Mouse (Mus musculus): ENCODE results near the gene Gse1. TPM values are rescaled to one million over a fixed set of nuclear protein-coding genes. Genes with fewer than 3 reads are reported as not detected.

The Gse1 gene
- polyA plus RNA-seq, 1 experiment from 2014 or later, result 10.6 TPM

- H3K4me3 ChIP-seq, result no peak overlapping the region
- no peak overlapping the region for H3K4me2 ChIP-seq (replicated peaks)
- no peak overlapping the region for H3K9ac ChIP-seq
- H3K36me3 ChIP-seq, result no peaks in the 10 kb centered on the region
- no peaks in the 10 kb centered on the region for H3K9me3 ChIP-seq
- no peak for ATAC-seq (ENCODE audit: insufficient number of reproducible peaks, insufficient read depth, low FRiP score, low TSS enrichment)
- 74% methylated on average over 5 of the region's 5 CpGs for WGBS
- no peak overlapping the region for H3K27ac ChIP-seq
- H3K27me3 ChIP-seq, result no peaks in the 10 kb centered on the region; the same call in 1 of the 2 replicates
- H3K4me1 ChIP-seq, result peaks cover 53% of the 10 kb centered on the region
Measured at GRCm38 (mm10) chr8:120213939-120214338, 14.3 kb upstream of the Gse1 start.

GRCm38 (mm10) chr8:120215416-120216141 is 12.7 kb upstream of the Gse1 start:
- Histone ChIP-seq H3K4me1 (peaks cover 50% of the 10 kb centered on the region), H3K9me3 (no peaks in the 10 kb centered on the region), H3K27ac (peak overlapping the region; percentile 69), H3K36me3 (no peaks in the 10 kb centered on the region), H3K4me3 (no peak overlapping the region), H3K9ac (0 out of 2 replicates have a peak overlapping the region, but pooled peaks have one; percentile 8), H3K27me3 (no peaks in the 10 kb centered on the region; the same call in 1 of the 2 replicates), H3K4me2 (replicated peaks) (no peak overlapping the region)
- WGBS, result 38% methylated on average over 7 of the region's 7 CpGs
- no peak for ATAC-seq (ENCODE audit: insufficient number of reproducible peaks, insufficient read depth, low FRiP score, low TSS enrichment)

- H3K4me1 ChIP-seq, result peaks cover 39% of the 10 kb centered on the region
- H3K4me2 ChIP-seq (replicated peaks), result peak overlapping the region; percentile 10
- no peaks in the 10 kb centered on the region for H3K36me3 ChIP-seq
- no peak overlapping the region for H3K4me3 ChIP-seq
- no peaks in the 10 kb centered on the region for H3K9me3 ChIP-seq
- H3K27me3 ChIP-seq, result no peaks in the 10 kb centered on the region; the same call in 1 of the 2 replicates
- 13% methylated on average over 13 of the region's 13 CpGs for WGBS
- peak overlapping the region; percentile 84 for H3K27ac ChIP-seq
- H3K9ac ChIP-seq, result no peak overlapping the region
- peak; percentile 85 for ATAC-seq (ENCODE audit: insufficient number of reproducible peaks, insufficient read depth, low FRiP score, low TSS enrichment)
Measured at GRCm38 (mm10) chr8:120216855-120217830, 11.1 kb upstream of the Gse1 start.

GRCm38 (mm10) chr8:120222548-120222947 is 5.7 kb upstream of the Gse1 start:
- Histone ChIP-seq H3K27ac (no peak overlapping the region; the same call in 1 of the 2 replicates), H3K36me3 (no peaks in the 10 kb centered on the region), H3K4me1 (peaks cover 55% of the 10 kb centered on the region), H3K9me3 (no peaks in the 10 kb centered on the region), H3K9ac (no peak overlapping the region), H3K4me3 (no peak overlapping the region), H3K4me2 (replicated peaks) (no peak overlapping the region), H3K27me3 (no peaks in the 10 kb centered on the region)
- no peak for ATAC-seq (ENCODE audit: insufficient number of reproducible peaks, insufficient read depth, low FRiP score, low TSS enrichment)
- WGBS, result 65% methylated on average over 11 of the region's 11 CpGs

DNA sequence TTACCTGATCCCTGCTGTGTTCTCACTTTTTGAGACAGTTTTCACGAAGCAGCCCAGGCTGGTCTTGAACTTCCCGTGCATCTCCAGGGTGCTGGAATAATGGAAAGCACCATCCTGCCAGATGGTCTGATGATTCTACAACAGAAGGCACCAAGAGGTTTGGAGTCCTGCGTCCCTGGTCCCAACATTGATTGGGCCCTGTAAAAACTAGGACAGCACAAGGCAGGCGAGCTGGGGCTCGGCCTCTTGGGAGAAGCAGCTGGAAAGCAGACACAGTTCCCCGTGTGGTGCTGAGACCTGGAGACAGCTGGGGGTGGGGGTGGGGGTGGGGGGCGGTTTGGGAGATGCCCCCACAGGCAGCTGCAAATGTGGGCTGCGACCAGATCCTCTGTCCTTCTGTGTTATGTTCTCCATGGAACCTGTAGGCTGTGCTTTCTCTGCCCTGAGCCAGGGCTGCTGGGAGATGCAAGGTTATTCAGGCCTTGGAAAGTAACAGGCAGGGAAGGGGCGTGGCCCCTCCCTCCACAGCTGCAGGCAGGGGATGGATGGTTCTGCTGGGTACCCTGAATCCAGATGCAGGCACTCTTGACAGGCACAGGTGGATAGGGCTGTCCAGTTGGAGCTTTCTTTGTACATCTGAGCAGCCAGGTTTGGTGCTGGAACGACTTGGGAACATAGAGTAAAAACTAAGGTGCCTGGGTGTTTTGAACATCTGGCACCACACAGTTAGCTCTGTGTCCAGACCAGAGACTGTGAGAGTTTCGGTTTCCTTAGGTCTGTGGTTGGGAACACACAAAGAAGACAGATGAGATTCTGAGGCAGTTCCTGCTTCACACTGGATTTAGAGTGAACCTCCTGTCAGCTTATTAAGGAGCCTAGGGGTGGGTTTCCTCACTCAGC is 3.5 kb upstream of the Gse1 start:
- ATAC-seq (ENCODE audit: insufficient number of reproducible peaks, insufficient read depth, low FRiP score, low TSS enrichment), result no peak

DNA sequence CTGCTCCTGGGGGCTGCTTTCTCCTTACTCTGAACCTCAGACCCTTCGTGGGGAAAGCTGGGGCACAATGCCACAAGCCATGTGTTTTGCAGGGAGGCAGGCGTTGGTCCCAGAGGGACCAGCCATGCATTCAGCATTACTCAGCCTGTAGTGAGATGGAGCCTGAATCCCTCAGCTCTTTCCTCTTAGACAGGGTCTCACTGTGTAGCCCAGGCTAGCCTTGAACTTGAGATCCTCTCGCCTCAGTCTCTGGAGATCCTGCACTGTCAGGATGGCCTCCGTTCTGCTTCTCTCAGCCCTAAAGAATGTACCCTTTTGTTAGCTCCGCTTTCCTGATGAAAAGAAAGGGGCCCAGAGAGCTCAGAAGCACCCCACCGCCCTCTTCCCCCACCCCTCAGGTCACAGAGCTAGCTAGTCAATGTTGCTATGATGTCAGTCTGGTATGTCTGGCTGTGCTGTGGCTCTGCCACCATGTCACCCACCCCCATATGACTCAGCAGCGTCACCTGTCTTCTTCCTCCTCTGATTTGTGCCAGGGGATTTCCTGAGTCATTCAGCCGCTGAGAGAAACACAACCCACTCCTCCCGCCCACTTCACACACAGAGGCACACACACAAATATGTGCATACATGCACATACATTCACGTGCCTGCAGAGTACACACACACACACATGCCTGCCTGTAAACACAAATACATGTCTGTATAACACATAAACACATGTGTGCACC is 2.7 kb upstream of the Gse1 start:
- H3K4me3 ChIP-seq, result no peak overlapping the region
- H3K4me1 ChIP-seq, result peaks cover 61% of the 10 kb centered on the region
- H3K4me2 ChIP-seq (replicated peaks), result no peak overlapping the region
- H3K27me3 ChIP-seq, result no peaks in the 10 kb centered on the region
- H3K36me3 ChIP-seq, result no peaks in the 10 kb centered on the region
- ATAC-seq (ENCODE audit: insufficient number of reproducible peaks, insufficient read depth, low FRiP score, low TSS enrichment), result no peak
- peak overlapping the region; percentile 80 for H3K27ac ChIP-seq
- 38% methylated on average over 10 of the region's 10 CpGs for WGBS
- no peak overlapping the region for H3K9ac ChIP-seq
- no peaks in the 10 kb centered on the region for H3K9me3 ChIP-seq

More for the DNA sequence above, 3.5 kb upstream of the Gse1 start:
- 36% methylated on average over 11 of the region's 11 CpGs for WGBS
- Histone ChIP-seq H3K4me1 (peaks cover 57% of the 10 kb centered on the region), H3K9me3 (no peaks in the 10 kb centered on the region), H3K4me3 (no peak overlapping the region), H3K4me2 (replicated peaks) (no peak overlapping the region), H3K9ac (no peak overlapping the region), H3K27me3 (no peaks in the 10 kb centered on the region), H3K36me3 (no peaks in the 10 kb centered on the region), H3K27ac (peak overlapping the region; percentile 80)

- no peaks in the 10 kb centered on the region for H3K9me3 ChIP-seq
- WGBS, result 49% methylated on average over 5 of the region's 5 CpGs
- no peaks in the 10 kb centered on the region for H3K36me3 ChIP-seq
- peak overlapping the region; percentile 95 for H3K4me2 ChIP-seq (replicated peaks)
- H3K27me3 ChIP-seq, result 0 out of 2 replicates have a peak, but pooled peaks cover 6% of the 10 kb centered on the region
- H3K9ac ChIP-seq, result 0 out of 2 replicates have a peak overlapping the region, but pooled peaks have one; percentile 31
- H3K4me3 ChIP-seq, result no peak overlapping the region
- no peak for ATAC-seq (ENCODE audit: insufficient number of reproducible peaks, insufficient read depth, low FRiP score, low TSS enrichment)
- H3K27ac ChIP-seq, result peak overlapping the region; percentile 32; the same call in 1 of the 2 replicates
- H3K4me1 ChIP-seq, result peaks cover 75% of the 10 kb centered on the region
Measured at GRCm38 (mm10) chr8:120226700-120227577, 1.3 kb upstream of the Gse1 start.

- Histone ChIP-seq H3K4me2 (replicated peaks) (peak overlapping the region; percentile 95), H3K36me3 (no peaks in the 10 kb centered on the region), H3K9me3 (no peaks in the 10 kb centered on the region), H3K9ac (peak overlapping the region; percentile 83; the same call in 1 of the 2 replicates), H3K27me3 (0 out of 2 replicates have a peak, but pooled peaks cover 6% of the 10 kb centered on the region), H3K27ac (peak overlapping the region; percentile 75), H3K4me3 (peak overlapping the region; percentile 74), H3K4me1 (peaks cover 75% of the 10 kb centered on the region)
- peak; percentile 2; the same call in 1 of the 2 replicates for ATAC-seq (ENCODE audit: insufficient number of reproducible peaks, insufficient read depth, low FRiP score, low TSS enrichment)
Measured at GRCm38 (mm10) chr8:120227578-120227876, 729 bp upstream of the Gse1 start.

GRCm38 (mm10) chr8:120228781-120229573 is 721 bp downstream of the Gse1 start:
- WGBS, result under 1% methylated on average over 104 of the region's 125 CpGs
- Histone ChIP-seq H3K27ac (peak overlapping the region; percentile 75), H3K9me3 (no peaks in the 10 kb centered on the region), H3K9ac (peak overlapping the region; percentile 83), H3K4me2 (replicated peaks) (peak overlapping the region; percentile 95), H3K36me3 (no peaks in the 10 kb centered on the region), H3K27me3 (0 out of 2 replicates have a peak, but pooled peaks cover 6% of the 10 kb centered on the region), H3K4me1 (peaks cover 86% of the 10 kb centered on the region), H3K4me3 (peak overlapping the region; percentile 74)
- ATAC-seq (ENCODE audit: insufficient number of reproducible peaks, insufficient read depth, low FRiP score, low TSS enrichment), result no peak
